Mouse (Mus musculus) stomach, embryonic 16.5 days (tissue): ENCODE results near the gene Arhgap42. TPM values are rescaled to one million over a fixed set of nuclear protein-coding genes. Genes with fewer than 3 reads are reported as not detected.

ENCODE experiments used
- ATAC-seq: fragments of 200-750 bp; cut with Nextera tagmentation; 2 replicates; pipeline ENCODE4 v1.8.0; 2017; ENCODE audit warnings: moderate number of reproducible peaks, moderate TSS enrichment; ENCODE audit not compliant: insufficient read depth, low FRiP score
- H3K27ac ChIP-seq: fragments of 300-500 bp; sonication (generic); 2 replicates; pipeline ENCODE4 v1.5.1; 2014; ENCODE audit warnings: low read length
- H3K27me3 ChIP-seq: fragments of 300-500 bp; sonication (generic); 2 replicates; pipeline ENCODE4 v1.6.1; 2014; ENCODE audit warnings: low read length, control low read depth, mixed read lengths; ENCODE audit not compliant: control insufficient read depth, insufficient read depth
- H3K36me3 ChIP-seq: fragments of 300-500 bp; sonication (generic); 2 replicates; pipeline ENCODE4 v1.6.1; 2014; ENCODE audit warnings: low read length; ENCODE audit not compliant: control insufficient read depth, insufficient read depth
- H3K4me1 ChIP-seq: fragments of 300-500 bp; sonication (generic); 2 replicates; pipeline ENCODE4 v1.6.1; 2014; ENCODE audit warnings: low read length, control low read depth, mixed read lengths; ENCODE audit not compliant: control insufficient read depth, insufficient read depth
- H3K4me2 ChIP-seq: fragments of 300-500 bp; sonication (generic); 2 replicates; pipeline ENCODE4 v1.6.1; 2014; ENCODE audit warnings: low read depth, low read length, mixed read lengths
- H3K4me3 ChIP-seq: fragments of 300-500 bp; sonication (generic); replicated peaks from 2 replicates; pipeline ENCODE4 v1.5.1; 2014; ENCODE audit warnings: mild to moderate bottlenecking, low read length
- H3K9ac ChIP-seq: fragments of 300-500 bp; sonication (generic); 2 replicates; pipeline ENCODE4 v1.6.1; 2014; ENCODE audit warnings: low read length
- H3K9me3 ChIP-seq: fragments of 300-500 bp; sonication (generic); replicated peaks from 2 replicates; pipeline ENCODE4 v1.6.1; 2016; ENCODE audit warnings: low read length, control low read depth; ENCODE audit not compliant: control insufficient read depth
- WGBS: fragments of 180-500 bp; shearing (Covaris S2); extraction: QIAGEN DNeasy Blood & Tissue Kit; methylation state at CpG from one replicate; pipeline ENCODE4 v1.1.7; 2014; 5-methylcytosine and 5-hydroxymethylcytosine counted together
- polyA plus RNA-seq: library from polyadenylated mRNA; unstranded; fragments of >200 nt; fragmentation: Nextera tagmentation; extraction: Ambion mirVana; gene quantifications from 2 replicates; pipeline ENCODE4 v1.2.1, GENCODE M21; 2015

Arhgap42 gene
- polyA plus RNA-seq, 1 experiment from 2014 or later: 27.2 TPM

DNA sequence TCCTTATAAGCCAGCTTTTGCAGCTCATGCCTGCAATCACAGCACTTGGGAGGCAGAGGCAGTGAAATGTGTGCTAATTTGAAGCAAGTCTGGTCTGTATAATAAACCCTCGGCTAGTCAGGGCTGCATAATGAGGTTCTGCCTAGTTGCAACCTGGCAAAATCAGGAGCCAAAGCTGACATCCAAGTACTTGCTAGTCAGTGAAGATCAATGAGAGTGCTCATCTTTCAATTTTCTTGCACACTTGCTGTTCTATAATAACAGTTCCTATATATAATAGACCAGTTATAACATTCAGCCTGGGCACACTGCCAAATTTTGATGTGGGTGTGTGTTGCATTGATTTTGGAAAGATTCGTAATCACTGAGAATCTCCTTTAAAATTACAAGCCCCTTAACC is 261.1 kb downstream of the Arhgap42 start:
- no peaks in the 10 kb centered on the region for H3K4me1 ChIP-seq
- H3K4me2 ChIP-seq: no peak overlapping the region
- H3K36me3 ChIP-seq: no peaks in the 10 kb centered on the region
- no peaks in the 10 kb centered on the region for H3K27me3 ChIP-seq
- H3K9me3 ChIP-seq: no peaks in the 10 kb centered on the region
- H3K9ac ChIP-seq: no peak overlapping the region
- H3K27ac ChIP-seq: no peak overlapping the region
- WGBS: 49% methylated on average over 2 of the region's 2 CpGs
- H3K4me3 ChIP-seq: no peak overlapping the region
- ATAC-seq: no peak

DNA sequence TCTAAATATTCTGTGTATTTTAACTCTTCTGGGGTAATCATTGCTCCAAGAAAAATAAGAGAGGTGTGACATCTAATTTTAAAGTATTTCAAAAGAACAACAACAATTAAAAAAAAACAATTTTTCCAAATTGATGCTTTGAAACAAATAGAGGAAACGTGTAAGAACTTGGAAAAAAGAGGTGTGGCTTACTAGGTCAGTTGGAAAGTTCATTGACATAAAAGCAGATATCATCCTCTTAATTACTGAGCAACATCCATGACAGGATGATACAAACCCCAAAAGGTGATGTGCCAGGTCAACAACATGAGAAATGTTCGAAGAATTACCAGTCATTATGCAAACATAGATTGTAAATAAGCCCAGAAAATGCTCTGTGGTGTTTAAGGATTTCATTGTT is 267.4 kb downstream of the Arhgap42 start, which contains the start of gene Gm16485:
TSS of gene Gm16485 (plus strand) at position 301 of the 400 bp plus-strand sequence.
- Histone ChIP-seq H3K27ac (no peak within 1 kb of the TSS), H3K36me3 (no peaks in the 10 kb centered on the region), H3K9me3 (no peaks in the 10 kb centered on the region), H3K4me1 (no peaks in the 10 kb centered on the region), H3K4me3 (no peak within 1 kb of the TSS), H3K4me2 (no peak within 1 kb of the TSS), H3K9ac (no peak within 1 kb of the TSS), H3K27me3 (no peaks in the 10 kb centered on the region)
- ATAC-seq: no peak
- 58% methylated on average over 2 of the region's 2 CpGs for WGBS

DNA sequence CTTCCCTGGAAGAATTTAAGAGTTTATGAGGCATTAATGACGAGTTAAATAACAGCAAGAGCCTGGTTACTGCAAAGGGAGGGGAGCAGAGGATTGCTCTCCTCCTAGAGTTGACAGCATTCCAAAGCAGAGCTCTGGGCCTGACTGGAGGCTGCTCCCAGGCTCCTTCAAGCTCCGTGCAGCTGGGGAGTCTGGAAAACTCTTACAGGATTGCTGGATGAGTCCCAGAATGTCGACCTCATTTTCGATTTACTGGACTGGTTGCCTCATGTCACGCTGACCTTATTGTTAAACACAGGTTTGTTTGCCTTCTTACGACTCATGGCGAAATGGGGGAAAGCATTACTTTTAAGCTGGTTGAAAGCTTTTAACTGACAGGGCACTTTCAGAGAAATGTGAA is 268.7 kb downstream of the Arhgap42 start:
- H3K4me3 ChIP-seq: no peak overlapping the region
- no peaks in the 10 kb centered on the region for H3K9me3 ChIP-seq
- no peak overlapping the region for H3K27ac ChIP-seq
- H3K4me1 ChIP-seq: no peaks in the 10 kb centered on the region
- peak; percentile 58; the same call in 1 of the 2 replicates for ATAC-seq
- H3K36me3 ChIP-seq: no peaks in the 10 kb centered on the region
- WGBS: 22% methylated on average over 7 of the region's 7 CpGs
- no peak overlapping the region for H3K4me2 ChIP-seq
- no peaks in the 10 kb centered on the region for H3K27me3 ChIP-seq
- no peak overlapping the region for H3K9ac ChIP-seq

DNA sequence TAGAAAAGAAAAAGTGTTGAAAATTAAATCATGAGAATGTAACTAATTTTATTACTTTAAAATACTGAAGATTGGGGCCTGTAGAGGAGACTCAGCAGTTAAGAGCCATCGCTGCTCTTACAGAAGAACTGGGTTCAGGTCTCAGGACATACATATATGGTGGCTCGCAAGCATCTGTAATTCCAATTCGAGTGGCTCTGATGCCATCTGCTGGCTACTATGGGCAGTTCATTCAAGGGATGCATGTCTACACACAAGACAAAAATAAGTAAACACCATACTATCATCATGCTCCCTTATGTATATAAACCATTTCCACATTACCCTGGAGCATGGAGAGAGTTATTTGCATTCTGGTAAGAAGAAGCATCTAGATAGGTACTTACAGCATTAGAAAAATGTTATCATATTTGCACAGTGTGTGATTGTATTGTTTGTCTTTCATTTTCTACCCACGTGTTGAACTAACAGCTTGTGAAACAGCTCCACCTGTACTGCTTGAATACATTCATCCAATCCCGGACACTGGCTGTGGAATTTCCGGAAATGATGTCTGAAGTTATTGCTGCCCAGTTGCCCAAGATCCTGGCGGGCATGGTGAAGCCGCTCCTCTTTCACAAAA is 274.3 kb downstream of the Arhgap42 start:
- Histone ChIP-seq H3K9ac (no peak overlapping the region), H3K27me3 (no peaks in the 10 kb centered on the region), H3K4me3 (no peak overlapping the region), H3K36me3 (no peaks in the 10 kb centered on the region), H3K4me1 (no peaks in the 10 kb centered on the region), H3K9me3 (no peaks in the 10 kb centered on the region), H3K27ac (no peak overlapping the region), H3K4me2 (no peak overlapping the region)
- 62% methylated on average over 8 of the region's 8 CpGs for WGBS
- peak; percentile 13; the same call in 1 of the 2 replicates for ATAC-seq

DNA sequence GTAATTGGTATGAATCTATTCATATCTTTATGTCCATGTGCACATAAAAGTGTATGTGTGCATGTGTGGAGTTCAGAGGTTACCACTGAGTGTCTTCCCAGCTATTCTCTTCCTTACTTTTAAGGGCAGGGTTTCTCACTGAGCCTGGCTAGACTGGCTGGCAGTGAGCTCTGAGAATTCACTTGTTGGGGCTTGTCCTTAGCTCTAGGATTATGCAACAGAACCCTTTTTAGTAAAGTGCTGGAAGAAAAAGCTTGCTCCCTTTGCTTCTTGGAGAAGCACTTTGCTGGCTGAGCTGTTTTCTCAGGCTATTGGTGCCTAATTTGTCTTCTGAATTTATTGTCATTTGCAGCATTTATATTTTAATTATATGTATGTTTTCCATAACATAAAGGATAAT is 285.6 kb downstream of the Arhgap42 start:
- H3K4me1 ChIP-seq: no peaks in the 10 kb centered on the region
- H3K9me3 ChIP-seq: no peaks in the 10 kb centered on the region
- ATAC-seq: no peak

More for the DNA sequence above, 285.6 kb downstream of the Arhgap42 start:
- H3K36me3 ChIP-seq: no peaks in the 10 kb centered on the region
- no peak overlapping the region for H3K4me2 ChIP-seq
- no peak overlapping the region for H3K9ac ChIP-seq
- H3K4me3 ChIP-seq: no peak overlapping the region
- no peaks in the 10 kb centered on the region for H3K27me3 ChIP-seq
- H3K27ac ChIP-seq: no peak overlapping the region
